Mouse (Mus musculus): Measurements from ENCODE around the gene Tmem190. TPM values are rescaled to one million over a fixed set of nuclear protein-coding genes. Genes with fewer than 3 reads are reported as not detected.
"Not testable (repeated sequence)": the region's sequence is repeated elsewhere in the genome, so short reads cannot be mapped to it uniquely, and the experiment has no call there.

Gene Tmem190
- polyA plus RNA-seq, 1 experiment from 2014 or later = not detected

DNA sequence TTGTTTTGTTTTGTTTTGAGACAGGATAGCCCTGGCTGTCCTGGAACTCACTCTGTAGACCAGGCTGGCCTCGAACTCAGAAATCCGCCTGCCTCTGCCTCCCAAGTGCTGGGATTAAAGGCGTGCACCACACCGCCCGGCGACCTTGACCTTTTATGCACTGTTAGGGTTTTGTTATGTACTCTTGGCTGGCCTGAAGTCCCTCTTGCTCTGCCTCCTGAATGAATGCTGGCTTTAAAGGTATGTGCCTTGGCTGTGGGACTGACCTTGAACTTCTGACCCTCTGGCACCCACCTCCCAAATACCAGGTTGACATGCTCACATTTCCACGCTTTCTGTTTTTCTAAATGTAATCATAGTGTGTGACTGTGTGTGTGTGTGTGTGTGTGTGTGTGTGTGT lies 38.2 kb downstream of the Tmem190 start:
- ATAC-seq (ENCODE audit: low read depth); H3K4me1 ChIP-seq (ENCODE audit: control insufficient read depth, insufficient read depth, low read length); DNase-seq (ENCODE audit: low spot score); H3K9ac ChIP-seq (ENCODE audit: low read depth, low read length); H3K27me3 ChIP-seq (replicated peaks; ENCODE audit: control insufficient read depth, insufficient read depth, low read length); H3K4me2 ChIP-seq (ENCODE audit: low read depth, low read length); H3K36me3 ChIP-seq (ENCODE audit: control insufficient read depth, insufficient read depth, low read length); H3K9me3 ChIP-seq (ENCODE audit: control insufficient read depth, low read length); H3K4me3 ChIP-seq (ENCODE audit: low read depth, low read length); H3K27ac ChIP-seq (replicated peaks; ENCODE audit: low read depth, low read length): not testable (repeated sequence)
- WGBS = 84% methylated on average over 7 of the region's 7 CpGs

DNA sequence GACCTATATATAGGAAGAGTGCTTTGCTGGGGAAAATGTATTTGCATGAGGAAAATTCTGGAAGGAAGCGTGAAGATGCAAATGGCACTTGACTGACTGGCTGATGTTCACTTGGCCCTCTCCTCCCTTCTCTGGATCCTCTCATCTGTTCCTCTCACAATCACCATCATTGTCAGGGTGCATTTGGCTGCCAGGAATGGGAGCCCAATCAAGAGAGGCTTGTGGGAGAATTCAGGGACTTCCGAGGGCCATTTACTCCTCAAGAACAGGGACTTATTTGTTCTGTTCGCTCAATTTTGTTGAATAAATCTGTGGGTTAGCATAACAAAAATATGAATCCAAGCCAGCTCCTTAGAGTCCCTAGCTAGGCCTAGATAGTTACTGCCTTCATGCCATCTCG lies 39.0 kb downstream of the Tmem190 start:
- Histone ChIP-seq H3K4me1 (ENCODE audit: control insufficient read depth, insufficient read depth, low read length) (no peaks in the 10 kb centered on the region), H3K27me3 (replicated peaks; ENCODE audit: control insufficient read depth, insufficient read depth, low read length) (no peaks in the 10 kb centered on the region), H3K9ac (ENCODE audit: low read depth, low read length) (no peak overlapping the region), H3K9me3 (ENCODE audit: control insufficient read depth, low read length) (no peaks in the 10 kb centered on the region), H3K36me3 (ENCODE audit: control insufficient read depth, insufficient read depth, low read length) (no peaks in the 10 kb centered on the region), H3K4me3 (ENCODE audit: low read depth, low read length) (no peak overlapping the region), H3K27ac (replicated peaks; ENCODE audit: low read depth, low read length) (no peak overlapping the region), H3K4me2 (ENCODE audit: low read depth, low read length) (no peak overlapping the region)
- DNase-seq (ENCODE audit: low spot score) (no peak), ATAC-seq (ENCODE audit: low read depth) (no peak)
- WGBS = 68% methylated on average over 4 of the region's 4 CpGs

DNA sequence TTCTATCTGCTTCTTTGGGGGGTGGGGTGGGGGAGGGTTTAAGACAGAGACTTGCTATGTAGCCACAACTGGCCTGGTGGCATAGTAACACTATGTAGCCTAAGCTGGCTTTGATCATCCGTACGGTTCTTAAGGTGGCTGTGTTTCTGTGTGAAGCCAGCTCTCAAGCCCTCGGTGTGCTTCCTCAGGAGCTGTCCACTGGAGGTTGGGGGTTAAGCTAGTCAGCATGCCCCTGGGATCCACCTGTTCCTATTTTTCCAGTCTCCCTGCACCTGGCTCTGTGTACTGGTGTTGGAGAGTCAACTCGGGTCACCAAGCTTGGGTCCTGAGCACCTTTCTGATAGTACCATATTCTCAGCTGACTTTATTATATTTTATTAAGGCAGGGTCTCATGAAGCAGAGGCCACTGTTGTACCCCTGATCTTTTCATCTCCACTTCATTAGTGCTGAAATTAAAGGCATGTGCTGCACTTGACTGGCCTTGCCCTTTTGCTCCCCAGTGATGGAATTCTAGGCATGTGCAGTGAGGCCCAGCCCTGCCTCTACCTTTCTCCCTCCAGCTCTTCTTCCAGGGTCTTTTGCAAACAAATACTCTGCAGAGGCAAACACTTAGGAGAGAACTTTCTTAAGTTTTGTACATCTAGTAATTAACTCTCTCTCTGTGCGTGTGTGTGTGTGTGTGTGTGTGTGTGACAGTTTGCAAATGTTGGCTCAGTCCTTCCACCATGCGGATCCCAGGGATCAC lies 39.6 kb downstream of the Tmem190 start:
- WGBS = 52% methylated on average over 6 of the region's 6 CpGs
- ATAC-seq (ENCODE audit: low read depth) (no peak), DNase-seq (ENCODE audit: low spot score) (no peak)
- Histone ChIP-seq H3K4me1 (ENCODE audit: control insufficient read depth, insufficient read depth, low read length) (no peaks in the 10 kb centered on the region), H3K36me3 (ENCODE audit: control insufficient read depth, insufficient read depth, low read length) (no peaks in the 10 kb centered on the region), H3K4me2 (ENCODE audit: low read depth, low read length) (no peak overlapping the region), H3K9me3 (ENCODE audit: control insufficient read depth, low read length) (no peaks in the 10 kb centered on the region), H3K27ac (replicated peaks; ENCODE audit: low read depth, low read length) (no peak overlapping the region), H3K9ac (ENCODE audit: low read depth, low read length) (no peak overlapping the region), H3K4me3 (ENCODE audit: low read depth, low read length) (no peak overlapping the region), H3K27me3 (replicated peaks; ENCODE audit: control insufficient read depth, insufficient read depth, low read length) (no peaks in the 10 kb centered on the region)

- Histone ChIP-seq H3K36me3 (ENCODE audit: control insufficient read depth, insufficient read depth, low read length) (no peaks in the 10 kb centered on the region), H3K4me1 (ENCODE audit: control insufficient read depth, insufficient read depth, low read length) (no peaks in the 10 kb centered on the region), H3K9me3 (ENCODE audit: control insufficient read depth, low read length) (no peaks in the 10 kb centered on the region), H3K4me2 (ENCODE audit: low read depth, low read length) (no peak overlapping the region), H3K4me3 (ENCODE audit: low read depth, low read length) (no peak overlapping the region), H3K27ac (replicated peaks; ENCODE audit: low read depth, low read length) (no peak overlapping the region), H3K27me3 (replicated peaks; ENCODE audit: control insufficient read depth, insufficient read depth, low read length) (no peaks in the 10 kb centered on the region), H3K9ac (ENCODE audit: low read depth, low read length) (no peak overlapping the region)
- WGBS = 43% methylated on average over 4 of the region's 4 CpGs
- DNase-seq (ENCODE audit: low spot score) (no peak), ATAC-seq (ENCODE audit: low read depth) (no peak)
These were observed 42.6 kb downstream of the Tmem190 start for GRCm38 (mm10) chr7:4825365-4825764.

GRCm38 (mm10) chr7:4830476-4830875 lies 47.7 kb downstream of the Tmem190 start:
- Histone ChIP-seq H3K27ac (replicated peaks; ENCODE audit: low read depth, low read length) (no peak overlapping the region), H3K4me2 (ENCODE audit: low read depth, low read length) (no peak overlapping the region), H3K36me3 (ENCODE audit: control insufficient read depth, insufficient read depth, low read length) (no peaks in the 10 kb centered on the region), H3K4me1 (ENCODE audit: control insufficient read depth, insufficient read depth, low read length) (no peaks in the 10 kb centered on the region), H3K9me3 (ENCODE audit: control insufficient read depth, low read length) (no peaks in the 10 kb centered on the region), H3K27me3 (replicated peaks; ENCODE audit: control insufficient read depth, insufficient read depth, low read length) (peaks cover 31% of the 10 kb centered on the region), H3K4me3 (ENCODE audit: low read depth, low read length) (no peak overlapping the region), H3K9ac (ENCODE audit: low read depth, low read length) (no peak overlapping the region)
- no peak for DNase-seq (ENCODE audit: low spot score)
- WGBS = 8% methylated on average over 12 of the region's 12 CpGs
- no peak for ATAC-seq (ENCODE audit: low read depth)

Other genes starting within 250 kb of the Tmem190 start
- gene Syt5, start 235.4 kb upstream of the Tmem190 start, polyA plus RNA-seq (2014; fragmentation: Nextera tagmentation; extraction: Ambion mirVana) = 5.8 and 8.1 TPM in 2 replicates
- gene Ptprh, start 178.9 kb upstream of the Tmem190 start, polyA plus RNA-seq (2014; fragmentation: Nextera tagmentation; extraction: Ambion mirVana) = not detected in 2 replicates
- 1.0 and 1.2 TPM in 2 replicates for gene Tmem86b, start 151.5 kb upstream of the Tmem190 start, polyA plus RNA-seq (2014; fragmentation: Nextera tagmentation; extraction: Ambion mirVana)
- gene Ppp6r1, start 123.9 kb upstream of the Tmem190 start, polyA plus RNA-seq (2014; fragmentation: Nextera tagmentation; extraction: Ambion mirVana) = 7.1 and 7.7 TPM in 2 replicates
- gene Hspbp1, start 97.9 kb upstream of the Tmem190 start, polyA plus RNA-seq (2014; fragmentation: Nextera tagmentation; extraction: Ambion mirVana) = 77.5 and 77.7 TPM in 2 replicates
- gene Brsk1, start 92.3 kb upstream of the Tmem190 start, polyA plus RNA-seq (2014; fragmentation: Nextera tagmentation; extraction: Ambion mirVana) = 1.6 and 1.8 TPM in 2 replicates
- 0.11 TPM in 1 of 2 replicates, not detected in the other for gene Tmem150b, start 57.7 kb upstream of the Tmem190 start, polyA plus RNA-seq (2014; fragmentation: Nextera tagmentation; extraction: Ambion mirVana)
- 41.5 and 50.6 TPM in 2 replicates for gene Kmt5c, start 42.8 kb upstream of the Tmem190 start, polyA plus RNA-seq (2014; fragmentation: Nextera tagmentation; extraction: Ambion mirVana)
- gene Cox6b2, start 29.8 kb upstream of the Tmem190 start, polyA plus RNA-seq (2014; fragmentation: Nextera tagmentation; extraction: Ambion mirVana) = 36.4 and 39.6 TPM in 2 replicates
- not detected in 2 replicates for gene Fam71e2, start 11.6 kb upstream of the Tmem190 start, polyA plus RNA-seq (2014; fragmentation: Nextera tagmentation; extraction: Ambion mirVana)
- 0.13 TPM in 1 of 2 replicates, not detected in the other for gene Il11, start 78 bp upstream of the Tmem190 start, polyA plus RNA-seq (2014; fragmentation: Nextera tagmentation; extraction: Ambion mirVana)
- gene Tmem238, start 6.7 kb downstream of the Tmem190 start, polyA plus RNA-seq (2014; fragmentation: Nextera tagmentation; extraction: Ambion mirVana) = 5.5 and 6.6 TPM in 2 replicates
- gene Rpl28, start 9.9 kb downstream of the Tmem190 start, polyA plus RNA-seq (2014; fragmentation: Nextera tagmentation; extraction: Ambion mirVana) = 275 and 300 TPM in 2 replicates
- gene Ube2s, start 29.7 kb downstream of the Tmem190 start, polyA plus RNA-seq (2014; fragmentation: Nextera tagmentation; extraction: Ambion mirVana) = 347 and 359 TPM in 2 replicates
- gene Shisa7, start 61.8 kb downstream of the Tmem190 start, polyA plus RNA-seq (2014; fragmentation: Nextera tagmentation; extraction: Ambion mirVana) = 0.68 and 0.76 TPM in 2 replicates
- gene Isoc2b, start 87.3 kb downstream of the Tmem190 start, polyA plus RNA-seq (2014; fragmentation: Nextera tagmentation; extraction: Ambion mirVana) = 6.5 and 7.0 TPM in 2 replicates
- 1.3 and 1.6 TPM in 2 replicates for gene Isoc2a, start 94.2 kb downstream of the Tmem190 start, polyA plus RNA-seq (2014; fragmentation: Nextera tagmentation; extraction: Ambion mirVana)
- 0.35 TPM in 1 of 2 replicates, not detected in the other for gene Gm36210, start 123.6 kb downstream of the Tmem190 start, polyA plus RNA-seq (2014; fragmentation: Nextera tagmentation; extraction: Ambion mirVana)
- 3.7 and 4.0 TPM in 2 replicates for gene Zfp628, start 132.3 kb downstream of the Tmem190 start, polyA plus RNA-seq (2014; fragmentation: Nextera tagmentation; extraction: Ambion mirVana)
- 1.9 and 2.6 TPM in 2 replicates for gene Nat14, start 139.1 kb downstream of the Tmem190 start, polyA plus RNA-seq (2014; fragmentation: Nextera tagmentation; extraction: Ambion mirVana)
- gene Ssc5d, start 142.8 kb downstream of the Tmem190 start, polyA plus RNA-seq (2014; fragmentation: Nextera tagmentation; extraction: Ambion mirVana) = 8.1 and 8.7 TPM in 2 replicates
- gene Sbk2, start 181.5 kb downstream of the Tmem190 start, polyA plus RNA-seq (2014; fragmentation: Nextera tagmentation; extraction: Ambion mirVana) = 0.64 and 0.92 TPM in 2 replicates
- gene Sbk3, start 188.2 kb downstream of the Tmem190 start, polyA plus RNA-seq (2014; fragmentation: Nextera tagmentation; extraction: Ambion mirVana) = 0.06 and 0.08 TPM in 2 replicates
- gene Zfp579, start 213.2 kb downstream of the Tmem190 start, polyA plus RNA-seq (2014; fragmentation: Nextera tagmentation; extraction: Ambion mirVana) = 23.0 and 30.4 TPM in 2 replicates
- gene Zfp524, start 231.5 kb downstream of the Tmem190 start, polyA plus RNA-seq (2014; fragmentation: Nextera tagmentation; extraction: Ambion mirVana) = 14.5 and 16.5 TPM in 2 replicates
- gene Fiz1, start 231.8 kb downstream of the Tmem190 start, polyA plus RNA-seq (2014; fragmentation: Nextera tagmentation; extraction: Ambion mirVana) = 31.1 and 32.8 TPM in 2 replicates
- 1.5 TPM in 1 of 2 replicates, not detected in the other for gene Gm44973, start 232.6 kb downstream of the Tmem190 start, polyA plus RNA-seq (2014; fragmentation: Nextera tagmentation; extraction: Ambion mirVana)
- gene Zfp865, start 237.4 kb downstream of the Tmem190 start, polyA plus RNA-seq (2014; fragmentation: Nextera tagmentation; extraction: Ambion mirVana) = 5.3 and 5.8 TPM in 2 replicates
- gene Ccdc106, start 237.6 kb downstream of the Tmem190 start, polyA plus RNA-seq (2014; fragmentation: Nextera tagmentation; extraction: Ambion mirVana) = 21.6 and 30.7 TPM in 2 replicates